Mouse (Mus musculus): ENCODE results near the gene Lrrc28.

DNA sequence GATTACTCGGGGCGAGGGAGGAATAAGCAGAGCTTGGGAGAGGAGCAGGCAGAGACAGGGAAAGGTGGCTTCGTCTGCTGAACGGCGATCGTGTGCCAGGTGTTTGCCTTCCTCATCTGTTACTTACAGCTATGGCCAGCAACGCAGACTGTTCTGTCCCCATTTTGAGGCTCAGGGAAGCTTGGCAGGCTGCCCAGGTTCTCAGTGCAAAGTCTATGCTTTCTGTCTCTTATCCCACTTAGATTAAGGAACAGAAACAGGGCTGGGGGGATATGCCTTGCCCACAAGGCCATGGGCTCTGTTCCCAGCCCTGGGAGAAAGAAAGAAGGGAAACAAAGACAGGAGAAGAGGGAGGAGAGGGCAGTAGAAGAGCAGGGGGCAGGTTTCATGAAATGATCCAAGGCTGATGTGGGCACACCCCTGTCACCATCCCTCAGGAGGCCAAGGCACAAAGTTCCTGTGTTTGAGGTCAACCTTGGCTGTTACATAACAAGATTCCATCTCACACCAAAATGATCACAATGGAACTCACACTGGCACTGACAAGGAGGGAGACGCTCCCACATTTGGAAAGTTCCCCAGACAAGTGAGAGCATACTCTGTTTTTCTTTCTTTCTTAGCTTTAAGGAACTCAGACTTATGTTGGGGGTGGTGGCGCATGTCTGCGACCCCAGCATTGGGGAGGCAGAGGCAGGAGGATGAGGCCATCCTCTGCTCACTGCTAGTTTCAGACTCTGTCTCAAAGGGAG lies 116.8 kb downstream of the Lrrc28 start:
- no peak for TF ChIP-seq CTCF (IDR thresholded peaks at IDR 0.05; ENCODE audit: extremely low read depth, insufficient read depth, insufficient read length, insufficient replicate concordance)
- no peak for TF ChIP-seq POLR2A (IDR thresholded peaks at IDR 0.05; ENCODE audit: low read depth, low read length)

Data from spleen, adult 2 months (tissue).